Mouse (Mus musculus) stomach, postnatal 0 days (tissue): Measurements from ENCODE around the gene Nrbp1.

ENCODE experiments used
- CTCF ChIP-seq: IDR thresholded peaks from 2 replicates; pipeline ENCODE4 v1.5.1; 2016; ENCODE audit warnings: antibody characterized with exemption, low read depth, mild to moderate bottlenecking, moderate library complexity
- EP300 ChIP-seq: optimal IDR thresholded peaks from 2 replicates; pipeline ENCODE3; 2016; ENCODE audit warnings: antibody characterized with exemption

- no peak for TF ChIP-seq EP300
- TF ChIP-seq CTCF: no peak
These were observed 39.5 kb upstream of the Nrbp1 start for GRCm38 (mm10) chr5:31201042-31201741.
